Mouse (Mus musculus) kidney, adult 2 months (tissue): ENCODE data around the gene Dnhd1.

Experiments
- CTCF ChIP-seq: fragments of 200-500 bp; conservative IDR thresholded peaks from 2 replicates; pipeline ENCODE4 v1.5.1; 2011; ENCODE audit warnings: low read depth, mild to moderate bottlenecking, control low read depth, low read length, moderate library complexity, mixed read lengths; ENCODE audit not compliant: insufficient read depth, insufficient read length
- POLR2A ChIP-seq: fragments of 200-500 bp; IDR thresholded peaks from one replicate; pipeline ENCODE4 v1.6.1; 2011; ENCODE audit warnings: low read depth, low read length, control low read depth

- TF ChIP-seq POLR2A, result no peak
- TF ChIP-seq CTCF, result no peak
Observed at GRCm38 (mm10) chr7:105733836-105734235, 83.2 kb downstream of the Dnhd1 start.
